Mouse (Mus musculus): ENCODE results near the gene Zfp981. TPM values are rescaled to one million over a fixed set of nuclear protein-coding genes. Genes with fewer than 3 reads are reported as not detected.
"Not testable (repeated sequence)": the region's sequence is repeated elsewhere in the genome, so short reads cannot be mapped to it uniquely, and the experiment has no call there.

Zfp981 gene
- 0.06 TPM in 1 of 2 replicates, not detected in the other for polyA plus RNA-seq (2015; fragmentation: Nextera tagmentation; extraction: Ambion mirVana)

- H3K4me3 ChIP-seq; H3K4me1 ChIP-seq; H3K9ac ChIP-seq (replicated peaks); H3K27ac ChIP-seq (replicated peaks); ATAC-seq (replicated peaks); H3K27me3 ChIP-seq; H3K36me3 ChIP-seq; H3K4me2 ChIP-seq (replicated peaks): not testable (repeated sequence)
- 90% methylated on average over 4 of the region's 4 CpGs for WGBS
- peaks cover 50% of the 10 kb centered on the region for H3K9me3 ChIP-seq
Measured at GRCm38 (mm10) chr4:146501727-146502126, at the start of gene Zfp981. Zfp981 (plus strand) TSS chr4:146502027.

- WGBS: 88% methylated on average over 2 of the region's 2 CpGs
- not testable (repeated sequence) for H3K4me2 ChIP-seq (replicated peaks); H3K4me3 ChIP-seq; H3K27ac ChIP-seq (replicated peaks); H3K4me1 ChIP-seq; H3K9ac ChIP-seq (replicated peaks); H3K36me3 ChIP-seq; ATAC-seq (replicated peaks); H3K27me3 ChIP-seq
- H3K9me3 ChIP-seq: peaks cover 48% of the 10 kb centered on the region
Measured at GRCm38 (mm10) chr4:146452576-146452975, 49.3 kb upstream of the Zfp981 start.

- H3K9me3 ChIP-seq: peaks cover 47% of the 10 kb centered on the region
- not testable (repeated sequence) for H3K4me3 ChIP-seq
Measured at GRCm38 (mm10) chr4:146454170-146454569, 47.7 kb upstream of the Zfp981 start.

GRCm38 (mm10) chr4:146454896-146455295 lies 46.9 kb upstream of the Zfp981 start:
- peak; percentile 33 for ATAC-seq (replicated peaks)

More at GRCm38 (mm10) chr4:146454170-146454569, 47.7 kb upstream of the Zfp981 start:
- not testable (repeated sequence) for ATAC-seq (replicated peaks); H3K9ac ChIP-seq (replicated peaks); H3K27ac ChIP-seq (replicated peaks); H3K27me3 ChIP-seq; H3K4me1 ChIP-seq; H3K4me2 ChIP-seq (replicated peaks); H3K36me3 ChIP-seq
- 52% methylated on average over 1 of the region's 1 CpGs for WGBS

GRCm38 (mm10) chr4:146455321-146455721 lies 46.5 kb upstream of the Zfp981 start:
- 97% methylated on average over 7 of the region's 7 CpGs for WGBS
- Histone ChIP-seq H3K9me3 (peaks cover 52% of the 10 kb centered on the region), H3K4me2 (replicated peaks) (no peak overlapping the region), H3K4me1 (no peaks in the 10 kb centered on the region), H3K4me3 (no peak overlapping the region), H3K36me3 (no peaks in the 10 kb centered on the region), H3K9ac (replicated peaks) (no peak overlapping the region), H3K27ac (replicated peaks) (no peak overlapping the region), H3K27me3 (no peaks in the 10 kb centered on the region)
- ATAC-seq (replicated peaks): peak; percentile 58

More at GRCm38 (mm10) chr4:146454896-146455295, 46.9 kb upstream of the Zfp981 start:
- 37% methylated on average over 2 of the region's 2 CpGs for WGBS
- H3K9me3 ChIP-seq: peaks cover 51% of the 10 kb centered on the region
- no peak overlapping the region for H3K9ac ChIP-seq (replicated peaks)
- H3K27me3 ChIP-seq: no peaks in the 10 kb centered on the region
- no peaks in the 10 kb centered on the region for H3K4me1 ChIP-seq
- H3K4me2 ChIP-seq (replicated peaks): no peak overlapping the region
- H3K36me3 ChIP-seq: no peaks in the 10 kb centered on the region
- no peak overlapping the region for H3K27ac ChIP-seq (replicated peaks)
- no peak overlapping the region for H3K4me3 ChIP-seq

GRCm38 (mm10) chr4:146456061-146456726 lies 45.6 kb upstream of the Zfp981 start:
- H3K4me3 ChIP-seq: no peak overlapping the region
- H3K4me1 ChIP-seq: no peaks in the 10 kb centered on the region
- WGBS: 69% methylated on average over 4 of the region's 4 CpGs
- H3K4me2 ChIP-seq (replicated peaks): no peak overlapping the region
- H3K36me3 ChIP-seq: no peaks in the 10 kb centered on the region
- no peaks in the 10 kb centered on the region for H3K27me3 ChIP-seq
- no peak overlapping the region for H3K9ac ChIP-seq (replicated peaks)
- peaks cover 58% of the 10 kb centered on the region for H3K9me3 ChIP-seq
- H3K27ac ChIP-seq (replicated peaks): no peak overlapping the region
- no peak for ATAC-seq (replicated peaks)

- WGBS: 61% methylated on average over 2 of the region's 2 CpGs
- no peaks in the 10 kb centered on the region for H3K36me3 ChIP-seq
- ATAC-seq (replicated peaks): no peak
- H3K9ac ChIP-seq (replicated peaks): no peak overlapping the region
- H3K9me3 ChIP-seq: peaks cover 59% of the 10 kb centered on the region
- H3K4me1 ChIP-seq: no peaks in the 10 kb centered on the region
- no peaks in the 10 kb centered on the region for H3K27me3 ChIP-seq
- no peak overlapping the region for H3K27ac ChIP-seq (replicated peaks)
- no peak overlapping the region for H3K4me2 ChIP-seq (replicated peaks)
- H3K4me3 ChIP-seq: no peak overlapping the region
Measured at GRCm38 (mm10) chr4:146457126-146457525, 44.7 kb upstream of the Zfp981 start.

GRCm38 (mm10) chr4:146457720-146458119 lies 44.1 kb upstream of the Zfp981 start:
- no peak; the same call in 1 of the 2 replicates for ATAC-seq (replicated peaks)
- no peaks in the 10 kb centered on the region for H3K4me1 ChIP-seq
- H3K4me2 ChIP-seq (replicated peaks): no peak overlapping the region
- 68% methylated on average over 1 of the region's 1 CpGs for WGBS
- H3K27me3 ChIP-seq: no peaks in the 10 kb centered on the region
- no peak overlapping the region for H3K9ac ChIP-seq (replicated peaks)
- no peak overlapping the region for H3K4me3 ChIP-seq
- no peak overlapping the region for H3K27ac ChIP-seq (replicated peaks)
- peaks cover 55% of the 10 kb centered on the region for H3K9me3 ChIP-seq
- H3K36me3 ChIP-seq: no peaks in the 10 kb centered on the region

GRCm38 (mm10) chr4:146459822-146460221 lies 42.0 kb upstream of the Zfp981 start:
- not testable (repeated sequence) for H3K36me3 ChIP-seq; H3K4me1 ChIP-seq; H3K27ac ChIP-seq (replicated peaks); H3K4me2 ChIP-seq (replicated peaks); H3K27me3 ChIP-seq; H3K9ac ChIP-seq (replicated peaks); ATAC-seq (replicated peaks); H3K4me3 ChIP-seq
- 84% methylated on average over 5 of the region's 5 CpGs for WGBS
- H3K9me3 ChIP-seq: peaks cover 44% of the 10 kb centered on the region

GRCm38 (mm10) chr4:146460685-146461084 lies 41.1 kb upstream of the Zfp981 start:
- H3K4me1 ChIP-seq; H3K27me3 ChIP-seq; H3K36me3 ChIP-seq; H3K27ac ChIP-seq (replicated peaks); H3K4me3 ChIP-seq; H3K9ac ChIP-seq (replicated peaks); H3K4me2 ChIP-seq (replicated peaks); ATAC-seq (replicated peaks): not testable (repeated sequence)
- H3K9me3 ChIP-seq: peaks cover 39% of the 10 kb centered on the region
- 82% methylated on average over 5 of the region's 5 CpGs for WGBS

GRCm38 (mm10) chr4:146463649-146464351 lies 38.0 kb upstream of the Zfp981 start:
- not testable (repeated sequence) for H3K4me2 ChIP-seq (replicated peaks); H3K4me3 ChIP-seq; H3K4me1 ChIP-seq; H3K9ac ChIP-seq (replicated peaks); ATAC-seq (replicated peaks); H3K36me3 ChIP-seq; H3K27me3 ChIP-seq; H3K27ac ChIP-seq (replicated peaks)
- peaks cover 18% of the 10 kb centered on the region for H3K9me3 ChIP-seq
- WGBS: 89% methylated on average over 18 of the region's 19 CpGs

GRCm38 (mm10) chr4:146469984-146470383 lies 31.8 kb upstream of the Zfp981 start:
- H3K27ac ChIP-seq (replicated peaks): not testable (repeated sequence)

More at GRCm38 (mm10) chr4:146469984-146470383, 31.8 kb upstream of the Zfp981 start:
- H3K9me3 ChIP-seq: peaks cover 19% of the 10 kb centered on the region
- 92% methylated on average over 11 of the region's 12 CpGs for WGBS
- H3K4me2 ChIP-seq (replicated peaks); H3K36me3 ChIP-seq; H3K27me3 ChIP-seq; ATAC-seq (replicated peaks); H3K4me3 ChIP-seq; H3K4me1 ChIP-seq; H3K9ac ChIP-seq (replicated peaks): not testable (repeated sequence)
